Mouse (Mus musculus) right cerebral cortex, postnatal 4 days (tissue): Measurements from ENCODE around the gene Mybpc3.

Experiments
- DNase-seq: peaks from one replicate; pipeline ENCODE4 v3.0.0-alpha.2; 2022

Mybpc3 gene

GRCm38 (mm10) chr2:91176234-91176633, 58.3 kb downstream of the Mybpc3 start:
- DNase-seq = no peak

DNA sequence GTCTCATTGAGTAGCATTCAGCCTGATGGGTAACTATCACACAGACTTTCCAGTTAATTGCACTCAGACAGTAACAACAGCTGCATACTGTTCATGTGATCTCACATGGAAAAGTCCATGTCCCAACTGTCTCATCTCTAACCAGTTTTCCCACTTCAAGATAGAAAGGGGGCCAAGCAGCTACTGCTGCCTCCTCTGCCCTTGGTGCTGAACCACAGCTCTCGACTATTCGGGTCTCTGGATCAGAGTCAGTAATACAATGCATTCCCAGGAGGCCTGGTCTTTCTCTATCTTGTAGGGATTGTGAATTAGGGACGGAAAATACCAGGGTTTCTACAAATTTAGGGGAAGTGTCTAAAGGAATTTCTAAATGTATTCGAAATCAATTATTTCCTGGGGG, 61.9 kb downstream of the Mybpc3 start:
- no peak for DNase-seq

DNA sequence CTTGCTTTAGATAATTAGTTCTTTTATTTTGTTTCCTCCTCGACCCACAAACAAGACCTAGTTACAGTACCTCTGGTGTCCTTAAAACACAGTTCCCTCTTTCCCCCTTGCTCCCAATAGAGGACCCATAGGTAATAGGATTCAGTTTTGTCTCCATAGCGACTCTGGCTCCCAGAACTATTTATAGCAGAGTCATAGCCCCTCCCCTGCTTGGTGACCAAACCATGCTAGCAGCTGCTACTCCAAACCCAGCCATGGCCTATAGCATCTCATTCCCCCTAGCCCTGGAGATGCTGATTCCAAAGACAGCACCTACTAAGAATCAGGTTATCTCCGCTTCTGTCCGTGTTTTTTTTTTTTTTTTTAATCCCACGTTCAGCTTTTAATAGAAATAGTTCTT, 62.8 kb downstream of the Mybpc3 start:
- DNase-seq = no peak

DNA sequence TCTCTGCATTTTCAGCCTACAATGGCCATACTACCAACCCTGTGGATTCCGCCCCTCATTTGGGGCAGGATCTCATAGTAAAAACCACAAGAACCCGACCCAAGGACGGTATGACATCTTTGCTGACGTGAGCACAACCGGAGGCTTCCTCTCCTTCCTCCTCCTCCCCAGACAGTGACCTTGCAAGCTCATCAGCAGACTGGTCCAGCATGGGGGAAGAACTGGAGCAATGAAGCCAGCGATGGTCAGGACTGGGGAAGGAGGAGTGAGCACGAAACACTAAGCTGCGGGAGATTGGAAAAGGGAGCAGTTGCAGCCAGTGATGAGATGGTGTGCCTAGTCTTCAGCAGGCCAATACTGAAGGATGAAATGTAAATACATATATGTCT, 64.1 kb downstream of the Mybpc3 start:
- DNase-seq = no peak

DNA sequence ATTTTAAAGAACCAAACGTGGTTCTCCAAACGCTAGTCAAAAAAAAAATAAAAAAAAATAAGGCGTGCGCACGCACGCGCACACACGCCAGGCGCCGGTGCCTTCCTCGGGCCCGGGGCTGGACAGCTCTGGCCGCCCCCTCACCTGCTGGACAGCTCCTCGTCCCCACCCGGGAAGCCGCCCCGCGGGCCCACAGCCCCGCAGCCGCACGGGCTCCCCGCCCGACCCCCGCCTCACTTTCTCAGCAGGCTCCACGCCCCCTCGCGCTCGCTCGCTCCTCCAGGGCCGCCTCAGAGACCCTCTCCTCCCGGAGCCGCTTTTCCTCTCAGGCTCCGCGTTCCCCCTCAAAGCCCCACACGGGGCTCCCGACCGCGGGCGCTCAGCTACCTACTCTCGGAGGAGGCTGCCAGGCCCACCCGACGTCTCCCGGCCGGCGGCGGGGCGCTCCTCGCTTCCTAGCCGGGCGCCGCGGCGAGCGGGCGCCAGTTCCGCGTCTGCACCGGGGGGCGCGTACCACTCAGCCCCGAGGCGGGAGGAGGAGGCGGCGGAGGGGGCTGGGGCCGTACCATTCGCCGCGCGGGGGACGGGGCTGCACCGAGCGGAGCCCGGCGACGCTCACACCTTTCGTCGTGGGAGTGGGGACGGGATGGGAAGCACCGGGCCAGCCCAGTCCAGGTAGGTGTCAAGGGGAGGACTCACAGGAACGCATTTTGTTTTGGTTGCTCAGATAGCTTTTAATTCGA, 64.6 kb downstream of the Mybpc3 start:
- peak; percentile 87 for DNase-seq

GRCm38 (mm10) chr2:91183148-91183513, 65.2 kb downstream of the Mybpc3 start:
- peak; percentile 93 for DNase-seq

DNA sequence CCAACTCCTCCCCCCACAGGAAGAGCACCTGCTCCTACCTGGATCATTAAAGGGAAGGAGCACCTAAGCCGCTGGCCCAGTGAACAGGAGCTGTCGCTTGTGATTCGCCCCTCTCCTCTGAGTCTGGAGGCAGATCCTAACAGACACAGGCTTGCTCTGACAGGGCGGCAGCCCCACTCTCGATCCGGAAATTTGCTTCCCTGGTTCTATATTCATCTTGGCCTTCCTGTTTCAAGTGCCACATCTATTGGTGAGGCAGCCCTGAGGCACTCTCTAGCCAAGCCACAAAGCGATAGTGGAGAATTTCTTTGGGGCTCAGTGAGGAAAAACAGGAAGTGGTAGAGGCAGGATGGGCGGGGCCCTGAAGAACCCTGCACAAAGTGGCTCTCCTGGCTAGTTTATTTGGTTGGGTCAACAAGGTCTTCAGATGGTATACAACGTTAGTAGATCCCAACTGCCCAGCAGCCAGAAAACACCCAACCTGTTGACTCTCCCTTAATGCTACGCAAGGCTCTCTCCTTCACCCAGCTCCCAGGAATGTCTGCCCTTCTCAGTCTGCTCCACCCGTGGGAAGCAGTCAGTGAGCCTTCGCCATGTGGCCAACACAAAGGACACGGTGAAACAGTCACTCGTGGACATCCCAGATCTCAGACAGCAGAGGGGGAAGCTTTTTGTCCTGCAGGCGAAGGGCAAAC, 65.9 kb downstream of the Mybpc3 start, which contains the start of gene Madd:
Madd (minus strand) TSS at position 127 of the 695 bp plus-strand sequence.
- DNase-seq = no peak
